Comparison of ENCODE assay signal across 14 mouse cellular contexts in the genomic region with DNA sequence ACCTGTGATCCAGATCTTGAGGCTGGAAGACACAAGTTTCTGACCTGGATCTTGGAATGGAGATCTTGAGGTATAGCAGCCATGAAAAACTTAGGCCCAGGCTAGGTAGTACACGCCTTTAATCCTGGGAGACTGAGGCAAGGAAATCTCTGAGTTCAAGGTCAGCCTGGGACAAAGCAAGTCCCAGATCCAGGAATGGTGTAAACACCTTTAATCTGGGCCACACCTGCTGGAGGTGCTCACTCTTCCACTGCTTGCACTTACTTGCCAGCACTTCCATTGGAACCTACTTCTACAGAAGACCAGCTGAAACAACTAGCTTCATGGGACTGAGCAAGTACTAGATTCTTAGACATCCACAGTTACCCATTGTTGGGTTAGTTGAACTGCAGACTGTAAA.
"Had no signal": no experiment of that assay in that cellular context is flagged by ENCODE, and none has a peak within 500 bp of the region (broad histone marks: within the 10 kb centered on the region; RNA-seq: fewer than 3 reads in every experiment).

No protein-coding gene starts in this region.

- H3K9ac ChIP-seq: lung, embryonic 14.5 days; midbrain, embryonic 13.5 days; midbrain, embryonic 15.5 days; neural tube, embryonic 12.5 days; stomach, embryonic 15.5 days had no signal

- H3K4me1 ChIP-seq: midbrain, embryonic 13.5 days; midbrain, embryonic 15.5 days; neural tube, embryonic 12.5 days; stomach, embryonic 15.5 days had no signal

- H3K4me3 ChIP-seq: midbrain, embryonic 13.5 days; midbrain, embryonic 15.5 days; neural tube, embryonic 12.5 days; stomach, embryonic 15.5 days had no signal

- ATAC-seq: midbrain, embryonic 13.5 days; midbrain, embryonic 15.5 days had no signal

- DNase-seq: lung, adult 18-20 months; lung, embryonic 14.5 days; lung, postnatal 10 days; lung, postnatal 4 days; right cerebral cortex, postnatal 14 days; thymus, adult 2 months; thymus, postnatal 25 days; thymus, postnatal 4 days had no signal

- H3K27me3 ChIP-seq: midbrain, embryonic 13.5 days; midbrain, embryonic 15.5 days; neural tube, embryonic 12.5 days; stomach, embryonic 15.5 days had no signal

- H3K36me3 ChIP-seq: midbrain, embryonic 13.5 days; midbrain, embryonic 15.5 days; neural tube, embryonic 12.5 days; stomach, embryonic 15.5 days had no signal

- H3K9me3 ChIP-seq: midbrain, embryonic 13.5 days; midbrain, embryonic 15.5 days; neural tube, embryonic 12.5 days; stomach, embryonic 15.5 days had no signal

- H3K4me2 ChIP-seq: lung, embryonic 14.5 days; midbrain, embryonic 11.5 days; midbrain, embryonic 13.5 days; midbrain, embryonic 15.5 days; neural tube, embryonic 12.5 days; stomach, embryonic 15.5 days had no signal

- H3K27ac ChIP-seq: midbrain, embryonic 13.5 days; midbrain, embryonic 15.5 days; neural tube, embryonic 12.5 days; stomach, embryonic 15.5 days; stomach, postnatal 0 days had no signal
